10 mouse cellular contexts compared by ENCODE assay signal in genomic region chr3:21824101-21824880, GRCm38 (mm10).
DNase-seq lines count a peak whose midpoint lies in the region; ATAC-seq lines count a peak whose summit lies in the region.
"Had no signal": no experiment of that assay in that cellular context is flagged by ENCODE, and none has a peak within 500 bp of the region (broad histone marks: within the 10 kb centered on the region; RNA-seq: fewer than 3 reads in every experiment).

No protein-coding gene starts in this region.

- no peak overlapping the region for H3K4me2 ChIP-seq in neural tube, embryonic 12.5 days (replicated peaks)
- no peak overlapping the region for H3K4me2 ChIP-seq in forebrain, embryonic 15.5 days (replicated peaks)
- no peak overlapping the region for H3K4me2 ChIP-seq in neural tube, embryonic 13.5 days
- H3K4me2 ChIP-seq in liver, embryonic 12.5 days = no peak overlapping the region
- H3K4me2 ChIP-seq: stomach, embryonic 15.5 days had no signal

- H3K27ac ChIP-seq in neural tube, embryonic 12.5 days = no peak overlapping the region
- H3K27ac ChIP-seq in forebrain, embryonic 15.5 days (replicated peaks) = no peak overlapping the region
- H3K27ac ChIP-seq in neural tube, embryonic 13.5 days (replicated peaks) = no peak overlapping the region
- H3K27ac ChIP-seq in liver, embryonic 12.5 days = no peak overlapping the region
- H3K27ac ChIP-seq: stomach, embryonic 15.5 days had no signal

- no peak overlapping the region for H3K9ac ChIP-seq in neural tube, embryonic 12.5 days
- no peak overlapping the region for H3K9ac ChIP-seq in forebrain, embryonic 15.5 days (replicated peaks)
- no peak overlapping the region for H3K9ac ChIP-seq in neural tube, embryonic 13.5 days
- no peak overlapping the region for H3K9ac ChIP-seq in liver, embryonic 12.5 days
- H3K9ac ChIP-seq: stomach, embryonic 15.5 days had no signal

- no peaks in the 10 kb centered on the region for H3K36me3 ChIP-seq in neural tube, embryonic 12.5 days
- no peaks in the 10 kb centered on the region for H3K36me3 ChIP-seq in forebrain, embryonic 15.5 days
- no peaks in the 10 kb centered on the region for H3K36me3 ChIP-seq in neural tube, embryonic 13.5 days
- H3K36me3 ChIP-seq in liver, embryonic 12.5 days = no peaks in the 10 kb centered on the region
- H3K36me3 ChIP-seq: stomach, embryonic 15.5 days had no signal

- H3K4me1 ChIP-seq in neural tube, embryonic 12.5 days = peaks cover 7% of the 10 kb centered on the region; the same call in 1 of the 2 replicates
- H3K4me1 ChIP-seq in forebrain, embryonic 15.5 days = peaks cover 11% of the 10 kb centered on the region
- H3K4me1 ChIP-seq in neural tube, embryonic 13.5 days (replicated peaks) = peaks cover 10% of the 10 kb centered on the region
- H3K4me1 ChIP-seq in liver, embryonic 12.5 days = no peaks in the 10 kb centered on the region
- H3K4me1 ChIP-seq: stomach, embryonic 15.5 days had no signal

- H3K4me3 ChIP-seq in neural tube, embryonic 12.5 days = no peak overlapping the region
- H3K4me3 ChIP-seq in forebrain, embryonic 15.5 days = no peak overlapping the region
- H3K4me3 ChIP-seq in neural tube, embryonic 13.5 days = no peak overlapping the region
- H3K4me3 ChIP-seq in liver, embryonic 12.5 days = no peak overlapping the region
- H3K4me3 ChIP-seq: stomach, embryonic 15.5 days had no signal

- no peaks in the 10 kb centered on the region for H3K9me3 ChIP-seq in neural tube, embryonic 12.5 days
- H3K9me3 ChIP-seq in forebrain, embryonic 15.5 days = no peaks in the 10 kb centered on the region
- no peaks in the 10 kb centered on the region for H3K9me3 ChIP-seq in neural tube, embryonic 13.5 days
- no peaks in the 10 kb centered on the region for H3K9me3 ChIP-seq in liver, embryonic 12.5 days (replicated peaks)
- H3K9me3 ChIP-seq: stomach, embryonic 15.5 days had no signal

- H3K27me3 ChIP-seq in neural tube, embryonic 12.5 days (replicated peaks) = no peaks in the 10 kb centered on the region
- H3K27me3 ChIP-seq in forebrain, embryonic 15.5 days = no peaks in the 10 kb centered on the region
- no peaks in the 10 kb centered on the region for H3K27me3 ChIP-seq in neural tube, embryonic 13.5 days
- H3K27me3 ChIP-seq in liver, embryonic 12.5 days (replicated peaks) = no peaks in the 10 kb centered on the region
- H3K27me3 ChIP-seq: stomach, embryonic 15.5 days had no signal

- 50% methylated on average over 8 of the region's 8 CpGs for WGBS in neural tube, embryonic 12.5 days
- WGBS in forebrain, embryonic 15.5 days = 33% methylated on average over 8 of the region's 8 CpGs
- WGBS in neural tube, embryonic 13.5 days = 43% methylated on average over 8 of the region's 8 CpGs
- 69% methylated on average over 8 of the region's 8 CpGs for WGBS in liver, embryonic 12.5 days (ENCODE audit: insufficient replicate concordance)

- intact Hi-C loops in left cerebral cortex, postnatal 4 days (cut with DNase I) = no loop called here

- ATAC-seq in neural tube, embryonic 12.5 days (ENCODE audit: low FRiP score, low read depth) = peak; percentile 44; the same call in 1 of the 2 replicates
- peak; percentile 79 for ATAC-seq in forebrain, embryonic 15.5 days (replicated peaks)
- ATAC-seq in neural tube, embryonic 13.5 days (ENCODE audit: low read depth) = peak; percentile 73
- ATAC-seq in liver, embryonic 12.5 days = no peak

- no peak for DNase-seq in neural tube, embryonic 10.5 days (ENCODE audit: extremely low spot score, low spot score)
- peak; percentile 26 for DNase-seq in left cerebral cortex, postnatal 4 days
- DNase-seq in spleen, adult 18-20 months = no peak
- no peak for DNase-seq in urinary bladder, postnatal 14 days (ENCODE audit: low spot score)
- DNase-seq: heart, postnatal 10 days had no signal
